Mouse (Mus musculus) cortical plate, adult 2 months (tissue): Measurements from ENCODE around the gene Ablim1. TPM values are rescaled to one million over a fixed set of nuclear protein-coding genes. Genes with fewer than 3 reads are reported as not detected.

Source experiments
- H3K27ac ChIP-seq: fragments of 200-500 bp; 2 replicates; pipeline ENCODE4 v1.5.1; 2012; ENCODE audit warnings: low read length, control low read depth, inconsistent platforms; ENCODE audit not compliant: insufficient read depth
- H3K4me1 ChIP-seq: fragments of 200-500 bp; 2 replicates; pipeline ENCODE4 v1.6.1; 2011; ENCODE audit warnings: low read length; ENCODE audit not compliant: control insufficient read depth, insufficient read depth
- H3K4me3 ChIP-seq: fragments of 200-500 bp; 2 replicates; pipeline ENCODE4 v1.5.1; 2011; ENCODE audit warnings: mild to moderate bottlenecking, low read length, control low read depth; ENCODE audit not compliant: insufficient read depth
- CTCF ChIP-seq: fragments of 200-500 bp; IDR thresholded peaks from 2 replicates; pipeline ENCODE4 v1.5.1; 2011; ENCODE audit warnings: mild to moderate bottlenecking, control low read depth, low read length; ENCODE audit not compliant: insufficient read depth; ENCODE audit errors: extremely low read depth
- POLR2A ChIP-seq: fragments of 200-500 bp; IDR thresholded peaks from 2 replicates; pipeline ENCODE4 v1.6.1; 2011; ENCODE audit warnings: mild to moderate bottlenecking, low read length, control low read depth; ENCODE audit not compliant: insufficient read depth; ENCODE audit errors: extremely low read depth
- polyA plus RNA-seq: library from polyadenylated mRNA; depleted of rRNA; stranded (reverse); fragments of >200 nt; gene quantifications from 2 replicates; pipeline ENCODE4 v1.2.3, GENCODE M21; 2012

Ablim1 gene
- polyA plus RNA-seq, 1 experiment, result 50.0 TPM

GRCm38 (mm10) chr19:57219758-57220157 lies 95.0 kb downstream of the Ablim1 start:
- no peak for TF ChIP-seq POLR2A
- no peak for TF ChIP-seq CTCF
- Histone ChIP-seq H3K27ac (no peak overlapping the region), H3K4me3 (no peak overlapping the region), H3K4me1 (no peaks in the 10 kb centered on the region)

- no peak for TF ChIP-seq CTCF
- TF ChIP-seq POLR2A, result no peak
- no peaks in the 10 kb centered on the region; the same call in 1 of the 2 replicates for H3K4me1 ChIP-seq
- H3K27ac ChIP-seq, result no peak overlapping the region
- H3K4me3 ChIP-seq, result no peak overlapping the region
Observed at GRCm38 (mm10) chr19:57217161-57217560, 97.6 kb downstream of the Ablim1 start.

- Histone ChIP-seq H3K27ac (no peak overlapping the region), H3K4me1 (no peaks in the 10 kb centered on the region; the same call in 1 of the 2 replicates), H3K4me3 (no peak overlapping the region)
- no peak for TF ChIP-seq CTCF
- no peak for TF ChIP-seq POLR2A
Observed at GRCm38 (mm10) chr19:57215527-57215926, 99.2 kb downstream of the Ablim1 start.

GRCm38 (mm10) chr19:57212406-57212805 lies 102.3 kb downstream of the Ablim1 start:
- Histone ChIP-seq H3K4me3 (no peak overlapping the region), H3K27ac (no peak overlapping the region), H3K4me1 (no peaks in the 10 kb centered on the region; the same call in 1 of the 2 replicates)
- no peak for TF ChIP-seq POLR2A

- TF ChIP-seq CTCF (no peak), POLR2A (no peak)
- H3K27ac ChIP-seq, result no peak overlapping the region
- H3K4me1 ChIP-seq, result no peaks in the 10 kb centered on the region; the same call in 1 of the 2 replicates
- no peak overlapping the region for H3K4me3 ChIP-seq
Observed at GRCm38 (mm10) chr19:57211444-57212111, 103.1 kb downstream of the Ablim1 start.

GRCm38 (mm10) chr19:57210924-57211323 lies 103.8 kb downstream of the Ablim1 start:
- H3K4me1 ChIP-seq, result no peaks in the 10 kb centered on the region; the same call in 1 of the 2 replicates
- no peak for TF ChIP-seq CTCF
- TF ChIP-seq POLR2A, result no peak
- H3K27ac ChIP-seq, result no peak overlapping the region
- H3K4me3 ChIP-seq, result no peak overlapping the region

- H3K27ac ChIP-seq, result no peak overlapping the region
- H3K4me3 ChIP-seq, result no peak overlapping the region
- peaks cover 5% of the 10 kb centered on the region for H3K4me1 ChIP-seq
- TF ChIP-seq CTCF, result no peak
- TF ChIP-seq POLR2A, result no peak
Observed at GRCm38 (mm10) chr19:57204101-57204500, 110.6 kb downstream of the Ablim1 start.

GRCm38 (mm10) chr19:57202554-57202953 lies 112.2 kb downstream of the Ablim1 start:
- Histone ChIP-seq H3K27ac (no peak overlapping the region), H3K4me1 (peaks cover 11% of the 10 kb centered on the region), H3K4me3 (no peak overlapping the region)
- TF ChIP-seq POLR2A (no peak), CTCF (no peak)

- TF ChIP-seq POLR2A (no peak), CTCF (no peak)
- peaks cover 11% of the 10 kb centered on the region for H3K4me1 ChIP-seq
- no peak overlapping the region for H3K27ac ChIP-seq
- H3K4me3 ChIP-seq, result no peak overlapping the region
Observed at GRCm38 (mm10) chr19:57201090-57201483, 113.6 kb downstream of the Ablim1 start.

GRCm38 (mm10) chr19:57200477-57201089 lies 114.1 kb downstream of the Ablim1 start:
- Histone ChIP-seq H3K4me3 (no peak overlapping the region), H3K27ac (no peak overlapping the region), H3K4me1 (peaks cover 11% of the 10 kb centered on the region)
- no peak for TF ChIP-seq POLR2A
- no peak for TF ChIP-seq CTCF
